Comparison of ENCODE assay signal across 8 mouse cellular contexts in genomic region chr3:145922019-145922854, GRCm38 (mm10). TPM values are rescaled to one million over a fixed set of nuclear protein-coding genes. Genes with fewer than 3 reads are reported as not detected.
DNase-seq lines count a peak whose midpoint lies in the region; ATAC-seq and TF ChIP-seq lines count a peak whose summit lies in the region.

Gene Bcl10, plus strand, starts transcription at chr3:145922804.

- H3K4me1 ChIP-seq in lung, adult 2 months (ENCODE audit: control insufficient read depth, insufficient read depth, low read length): peaks cover 10% of the 10 kb centered on the region
- H3K4me1 ChIP-seq in heart, embryonic 16.5 days (ENCODE audit: control insufficient read depth, insufficient read depth, low read length): peaks cover 17% of the 10 kb centered on the region
- peaks cover 17% of the 10 kb centered on the region for H3K4me1 ChIP-seq in neural tube, embryonic 15.5 days

- H3K36me3 ChIP-seq in heart, embryonic 16.5 days (ENCODE audit: control insufficient read depth, insufficient read depth): no peaks in the 10 kb centered on the region
- H3K36me3 ChIP-seq in neural tube, embryonic 15.5 days: no peaks in the 10 kb centered on the region

- intact Hi-C loops in left cerebral cortex, postnatal 4 days (cut with DNase I): no loop called here

- peak within 1 kb of the TSS; percentile 78 for H3K4me2 ChIP-seq in heart, embryonic 16.5 days (ENCODE audit: low read depth, low read length)
- H3K4me2 ChIP-seq in neural tube, embryonic 15.5 days: peak within 1 kb of the TSS; percentile 58

- H3K9me3 ChIP-seq in heart, embryonic 16.5 days (replicated peaks; ENCODE audit: control insufficient read depth, low read length): peaks cover 7% of the 10 kb centered on the region
- H3K9me3 ChIP-seq in neural tube, embryonic 15.5 days (replicated peaks): no peaks in the 10 kb centered on the region

- H3K4me3 ChIP-seq in lung, adult 2 months (replicated peaks; ENCODE audit: extremely low read depth, low read depth, low read length): peak within 1 kb of the TSS; percentile 70
- peak within 1 kb of the TSS; percentile 56 for H3K4me3 ChIP-seq in heart, embryonic 16.5 days (ENCODE audit: low read length)
- peak within 1 kb of the TSS; percentile 95 for H3K4me3 ChIP-seq in neural tube, embryonic 15.5 days (replicated peaks)

- peak within 1 kb of the TSS; percentile 89 for H3K27ac ChIP-seq in heart, embryonic 16.5 days (ENCODE audit: low read length)
- H3K27ac ChIP-seq in neural tube, embryonic 15.5 days (replicated peaks): peak within 1 kb of the TSS; percentile 81

- no peak for TF ChIP-seq CTCF in lung, adult 2 months (IDR thresholded peaks at IDR 0.05; ENCODE audit: insufficient read depth, low read length)
- no peak for TF ChIP-seq CTCF in brain, embryonic 14.5 days (IDR thresholded peaks at IDR 0.05; ENCODE audit: borderline replicate concordance, extremely low read depth, insufficient read depth, insufficient read length)

- H3K27me3 ChIP-seq in heart, embryonic 16.5 days (ENCODE audit: control insufficient read depth, insufficient read depth, low read length): no peaks in the 10 kb centered on the region
- H3K27me3 ChIP-seq in neural tube, embryonic 15.5 days (replicated peaks): no peaks in the 10 kb centered on the region

- peak within 1 kb of the TSS; percentile 63 for H3K9ac ChIP-seq in heart, embryonic 16.5 days (ENCODE audit: low read length)
- H3K9ac ChIP-seq in neural tube, embryonic 15.5 days (replicated peaks): peak within 1 kb of the TSS; percentile 50

- no peak for DNase-seq in lung, adult 2 months
- DNase-seq in lung, postnatal 4 days: no peak
- no peak for DNase-seq in brain, embryonic 14.5 days (ENCODE audit: low read depth)
- DNase-seq in left cerebral cortex, postnatal 4 days: no peak
- DNase-seq in cerebellum, postnatal 14 days: no peak
- DNase-seq in lung, adult 18-20 months: no peak

- no peak for ATAC-seq in heart, embryonic 16.5 days (replicated peaks; ENCODE audit: extremely low read depth, insufficient read depth, low FRiP score)
- ATAC-seq in neural tube, embryonic 15.5 days (ENCODE audit: low FRiP score): no peak

- no peak for TF ChIP-seq POLR2A in lung, adult 2 months (IDR thresholded peaks at IDR 0.05; ENCODE audit: borderline replicate concordance, extremely low read depth, low read depth, low read length)
- TF ChIP-seq POLR2A in brain, embryonic 14.5 days (IDR thresholded peaks at IDR 0.05; ENCODE audit: borderline replicate concordance, extremely low read depth, insufficient read depth, insufficient read length, poor library complexity, severe bottlenecking): no peak

- 48% methylated on average over 11 of the region's 11 CpGs for WGBS in lung, adult 2 months
- WGBS in heart, embryonic 16.5 days: 29% methylated on average over 11 of the region's 11 CpGs
- WGBS in neural tube, embryonic 15.5 days: 40% methylated on average over 11 of the region's 11 CpGs

RNA-seq across cellular contexts. Expression of gene Bcl10, which starts in this region (rescaled TPM):
- polyA plus RNA-seq in lung, adult 2 months (2012; rRNA removed): 8.4 and 13.5 TPM in 2 replicates
- 17.0 and 19.0 TPM in 2 replicates for polyA plus RNA-seq in brain, embryonic 14.5 days (2012; rRNA removed)
- polyA plus RNA-seq in heart, embryonic 16.5 days (2015; fragmentation: Nextera tagmentation; extraction: Ambion mirVana): 41.8 and 49.1 TPM in 2 replicates
- total RNA-seq in left cerebral cortex, postnatal 4 days (2021): 10 to 100 TPM; 18.3 to 19.4 TPM
- 33.9 and 41.4 TPM in 2 replicates for polyA plus RNA-seq in neural tube, embryonic 15.5 days (2015; fragmentation: Nextera tagmentation; extraction: Ambion mirVana)
